Comparison of ENCODE assay signal across 8 mouse cellular contexts in the genomic region with DNA sequence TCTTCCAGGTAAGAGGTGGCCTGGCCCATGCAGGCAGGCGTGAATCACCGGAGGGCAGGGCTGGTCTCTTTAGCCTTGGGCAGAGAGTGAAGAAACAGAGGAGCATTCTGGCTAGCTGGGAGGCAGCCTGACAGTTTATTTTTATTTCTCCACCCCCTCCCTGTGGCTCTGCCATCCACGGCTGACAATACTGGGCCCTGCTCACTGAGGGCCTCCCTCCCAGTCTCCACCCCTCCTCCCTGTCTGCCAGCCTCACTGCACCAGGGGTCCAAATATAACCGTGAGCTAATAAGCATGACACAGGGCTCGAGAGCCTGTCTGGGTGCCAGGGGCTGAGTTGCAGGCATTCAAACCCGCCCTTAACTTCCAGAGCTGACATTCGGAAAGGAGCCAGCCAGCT. TPM values are rescaled to one million over a fixed set of nuclear protein-coding genes. Genes with fewer than 3 reads are reported as not detected.
DNase-seq lines count a peak whose midpoint lies in the region; ATAC-seq lines count a peak whose summit lies in the region.

No protein-coding gene starts in this region.

- H3K9me3 ChIP-seq in liver, embryonic 16.5 days (replicated peaks; ENCODE audit: control insufficient read depth, low read length) = no peaks in the 10 kb centered on the region
- no peaks in the 10 kb centered on the region for H3K9me3 ChIP-seq in stomach, embryonic 16.5 days (replicated peaks; ENCODE audit: control insufficient read depth, low read length)

- peak; percentile 12 to 21 for DNase-seq in cerebellum, postnatal 36 days
- DNase-seq in cerebellum, adult 8-10 months = no peak
- peak; percentile 78 for DNase-seq in MN1 (ENCODE audit: low spot score)
- DNase-seq in frontal cortex, postnatal 10 days (ENCODE audit: low spot score in 2 of 2) = peak; percentile 39 to 43
- DNase-seq in heart, postnatal 4 days = peak; percentile 88
- no peak for DNase-seq in spleen, adult 12 weeks (ENCODE audit: low spot score)

- H3K9ac ChIP-seq in liver, embryonic 16.5 days (ENCODE audit: low read depth, low read length) = peak overlapping the region; percentile 4; the same call in 1 of the 2 replicates
- H3K9ac ChIP-seq in stomach, embryonic 16.5 days (ENCODE audit: low read length) = no peak overlapping the region; the same call in 1 of the 2 replicates

- no peak for ATAC-seq in liver, embryonic 16.5 days (ENCODE audit: low read depth)
- peak; percentile 61; the same call in 1 of the 2 replicates for ATAC-seq in stomach, embryonic 16.5 days (ENCODE audit: insufficient read depth, low FRiP score)

- no peak overlapping the region for H3K4me3 ChIP-seq in liver, embryonic 16.5 days (ENCODE audit: low read depth, low read length)
- H3K4me3 ChIP-seq in stomach, embryonic 16.5 days (replicated peaks; ENCODE audit: low read length) = no peak overlapping the region

- peaks cover 71% of the 10 kb centered on the region for H3K36me3 ChIP-seq in liver, embryonic 16.5 days (ENCODE audit: control insufficient read depth, insufficient read depth)
- no peaks in the 10 kb centered on the region for H3K36me3 ChIP-seq in stomach, embryonic 16.5 days (ENCODE audit: control insufficient read depth, insufficient read depth, low read length)

- peak overlapping the region; percentile 50 for H3K27ac ChIP-seq in liver, embryonic 16.5 days (ENCODE audit: low read length)
- H3K27ac ChIP-seq in stomach, embryonic 16.5 days (ENCODE audit: low read length) = peak overlapping the region; percentile 57; the same call in 1 of the 2 replicates

- no peak overlapping the region for H3K4me2 ChIP-seq in liver, embryonic 16.5 days (ENCODE audit: low read depth, low read length)
- H3K4me2 ChIP-seq in stomach, embryonic 16.5 days (ENCODE audit: low read depth, low read length) = no peak overlapping the region

- WGBS in liver, embryonic 16.5 days (ENCODE audit: insufficient replicate concordance) = 52% methylated on average over 7 of the region's 7 CpGs
- 54% methylated on average over 7 of the region's 7 CpGs for WGBS in stomach, embryonic 16.5 days

- peaks cover 58% of the 10 kb centered on the region for H3K4me1 ChIP-seq in liver, embryonic 16.5 days (ENCODE audit: control insufficient read depth, low read depth, low read length)
- peaks cover 40% of the 10 kb centered on the region for H3K4me1 ChIP-seq in stomach, embryonic 16.5 days (ENCODE audit: control insufficient read depth, insufficient read depth, low read length)

- no peaks in the 10 kb centered on the region for H3K27me3 ChIP-seq in liver, embryonic 16.5 days (ENCODE audit: control insufficient read depth, insufficient read depth, low read depth, low read length)
- H3K27me3 ChIP-seq in stomach, embryonic 16.5 days (ENCODE audit: control insufficient read depth, insufficient read depth, low read length) = no peaks in the 10 kb centered on the region

RNA-seq across cellular contexts. Expression of a gene that starts 6.6 kb away (rescaled TPM):
- 100 to 1,000 TPM; 254 to 273 TPM for total RNA-seq in heart, postnatal 4 days (2021)
- polyA plus RNA-seq in liver, embryonic 16.5 days (2015; fragmentation: Nextera tagmentation; extraction: Ambion mirVana) = 66.2 and 74.3 TPM in 2 replicates
- 123 and 133 TPM in 2 replicates for polyA plus RNA-seq in stomach, embryonic 16.5 days (2015; fragmentation: Nextera tagmentation; extraction: Ambion mirVana)

Comparison
In these comparisons a context has a peak if more than half of its experiments do, and no peak if none do; other contexts are left out.
1. DNase-seq: peak in cerebellum, postnatal 36 days (2 of 2), MN1 (single experiment), frontal cortex, postnatal 10 days (2 of 2) and heart, postnatal 4 days (single experiment); none in cerebellum, adult 8-10 months (single experiment) and spleen, adult 12 weeks (single experiment).